Mouse (Mus musculus) megakaryocyte, embryonic 14.5 days (primary cell): ENCODE results near the gene A430078G23Rik.

Source experiments
- FLI1 ChIP-seq: IDR thresholded peaks from 2 replicates; pipeline ENCODE4 v1.6.1; 2012; ENCODE audit warnings: low read length, inconsistent platforms, mixed read lengths
- GATA1 ChIP-seq: IDR thresholded peaks from 3 replicates; pipeline ENCODE4 v1.6.1; 2012; ENCODE audit warnings: mixed read lengths, low read length, inconsistent platforms, borderline replicate concordance

- TF ChIP-seq FLI1, result no peak
- TF ChIP-seq GATA1, result no peak
These were observed 16.3 kb upstream of the A430078G23Rik start for GRCm38 (mm10) chr8:3336658-3337524.
